Mouse (Mus musculus) brain, embryonic 18.5 days (tissue): Measurements from ENCODE around the gene Cluap1.
"Not testable (repeated sequence)": the region's sequence is repeated elsewhere in the genome, so short reads cannot be mapped to it uniquely, and the experiment has no call there.

Experiments
- DNase-seq: peaks from one replicate; pipeline ENCODE4 v3.0.0-alpha.2; 2012; ENCODE audit warnings: low read depth, low spot score

Gene Cluap1

GRCm38 (mm10) chr16:3934701-3935100 is 26.1 kb downstream of the Cluap1 start:
- DNase-seq, result no peak

DNA sequence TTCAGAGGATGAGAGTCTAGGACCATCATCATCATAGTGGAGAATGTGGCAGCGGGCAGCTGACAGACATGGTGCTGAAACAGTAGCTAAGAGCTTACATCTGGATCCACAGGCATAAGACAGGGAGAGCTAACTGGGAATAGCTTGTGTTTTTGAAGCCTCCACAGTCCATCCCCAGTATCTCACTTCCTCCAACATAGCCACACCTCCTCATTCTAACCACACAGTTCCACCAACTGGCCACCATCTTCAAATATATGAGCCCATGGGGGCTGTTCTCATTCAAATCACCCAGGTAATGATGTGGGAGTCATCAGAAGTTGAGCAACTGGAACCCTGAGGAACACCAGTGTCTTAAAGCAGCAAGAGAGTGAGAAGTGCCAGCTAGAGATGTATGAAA is 42.5 kb downstream of the Cluap1 start:
- no peak for DNase-seq

DNA sequence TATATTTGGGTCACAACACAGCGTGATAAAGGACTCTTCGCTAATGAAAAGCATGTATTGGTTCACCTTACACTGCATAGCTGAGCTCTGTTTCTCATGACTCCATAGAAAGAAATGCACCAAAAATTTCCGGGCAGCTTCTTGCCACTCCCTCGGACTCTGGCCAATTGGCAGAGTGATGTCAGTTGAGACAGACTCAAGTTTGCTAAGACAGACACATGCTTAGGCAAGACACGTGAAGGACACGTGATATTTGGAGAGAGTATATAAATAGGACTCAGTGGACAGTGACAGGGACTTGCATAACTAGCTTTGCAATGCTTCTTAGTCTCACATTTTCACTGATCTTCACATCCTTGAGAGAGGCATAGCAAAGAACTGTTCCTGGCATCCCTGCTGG is 47.8 kb downstream of the Cluap1 start:
- DNase-seq, result no peak

- DNase-seq, result no peak
These were observed 50.7 kb downstream of the Cluap1 start for GRCm38 (mm10) chr16:3959261-3959660.

DNA sequence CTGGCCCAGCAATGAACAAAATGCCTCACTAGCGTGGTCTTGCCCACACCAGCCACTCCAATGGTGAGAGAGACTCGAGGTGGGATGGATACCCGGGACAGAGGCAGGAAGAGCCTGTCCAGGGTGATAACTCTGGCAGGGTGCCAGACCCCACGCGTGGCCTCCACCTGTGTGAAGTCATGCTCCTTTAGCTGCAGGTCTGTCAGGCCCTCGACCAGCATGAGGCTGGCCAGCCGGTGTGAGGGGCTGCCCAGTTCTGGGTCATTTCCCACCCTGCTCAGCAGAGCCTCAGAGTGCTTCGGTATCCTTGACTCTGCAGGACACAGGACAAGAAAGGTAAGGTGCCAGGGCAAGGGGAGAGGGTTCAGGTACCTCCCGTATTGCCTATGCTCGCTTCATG is 56.4 kb downstream of the Cluap1 start:
- DNase-seq, result no peak

DNA sequence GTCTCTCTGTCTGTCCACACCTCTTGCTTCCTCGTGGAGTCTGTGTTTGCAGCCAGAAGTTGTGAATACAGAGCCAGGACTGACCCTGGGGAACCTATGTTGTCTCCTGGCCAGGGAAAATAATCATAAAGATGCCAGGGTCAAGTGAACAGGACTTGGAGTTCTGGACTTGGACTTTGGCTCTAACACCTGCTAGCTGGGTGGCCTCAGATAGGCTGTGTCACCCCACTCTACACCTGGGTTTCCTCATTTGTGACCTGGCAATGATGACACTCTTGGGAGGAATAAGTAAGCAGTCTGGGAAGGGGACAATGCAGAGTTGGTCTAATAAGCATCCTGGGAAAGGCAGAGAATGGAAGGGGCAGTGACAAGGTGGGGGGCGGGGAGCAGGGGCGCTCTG is 56.9 kb downstream of the Cluap1 start:
- no peak for DNase-seq

- DNase-seq, result not testable (repeated sequence)
These were observed 65.9 kb downstream of the Cluap1 start for GRCm38 (mm10) chr16:3974456-3974855.

DNA sequence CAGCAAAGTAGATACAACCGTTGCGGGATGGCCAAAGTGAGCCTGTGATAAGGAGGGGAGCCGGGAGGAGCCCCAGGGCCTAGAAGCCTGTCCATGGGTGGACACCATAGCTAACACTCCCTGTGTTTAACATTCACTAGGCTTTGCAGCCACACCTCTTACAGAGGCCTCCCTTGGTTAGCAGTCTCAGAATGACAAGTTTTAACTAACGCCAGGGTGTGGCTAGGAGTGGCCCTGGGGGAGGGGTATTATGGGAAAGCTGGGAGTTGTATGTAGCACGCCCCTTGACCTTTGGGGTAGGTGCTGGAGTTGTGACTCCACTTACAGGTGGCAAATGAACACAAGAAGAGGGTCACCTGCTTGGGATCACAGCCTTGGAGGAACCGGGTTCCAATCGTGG is 67.1 kb downstream of the Cluap1 start:
- DNase-seq, result no peak

DNA sequence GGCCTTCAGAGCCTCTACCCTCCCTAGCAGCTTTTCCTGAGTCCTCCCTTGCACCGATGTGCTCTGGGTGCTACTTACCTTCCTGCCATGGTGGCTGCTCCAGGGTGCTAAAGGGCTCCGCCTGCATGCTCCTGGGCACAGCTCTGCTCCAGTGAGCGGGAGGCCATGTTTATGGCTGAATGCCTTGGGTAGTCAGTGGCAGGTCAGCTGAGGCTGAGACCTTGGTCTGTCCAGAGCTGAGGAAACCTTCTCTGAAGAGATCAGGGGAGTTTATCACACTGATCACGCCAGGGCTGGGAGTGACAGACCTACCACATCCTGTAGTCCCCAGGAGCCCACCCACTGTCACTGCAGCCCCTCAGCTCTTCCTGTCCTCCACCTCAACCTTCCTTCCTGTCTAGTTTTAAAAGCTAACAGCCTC is 67.7 kb downstream of the Cluap1 start, which contains the start of gene Nlrc3:
TSS of gene Nlrc3 (minus strand) at position 382 of the 421 bp plus-strand sequence.
- no peak for DNase-seq

GRCm38 (mm10) chr16:3976712-3977111 is 68.1 kb downstream of the Cluap1 start:
- no peak for DNase-seq

DNA sequence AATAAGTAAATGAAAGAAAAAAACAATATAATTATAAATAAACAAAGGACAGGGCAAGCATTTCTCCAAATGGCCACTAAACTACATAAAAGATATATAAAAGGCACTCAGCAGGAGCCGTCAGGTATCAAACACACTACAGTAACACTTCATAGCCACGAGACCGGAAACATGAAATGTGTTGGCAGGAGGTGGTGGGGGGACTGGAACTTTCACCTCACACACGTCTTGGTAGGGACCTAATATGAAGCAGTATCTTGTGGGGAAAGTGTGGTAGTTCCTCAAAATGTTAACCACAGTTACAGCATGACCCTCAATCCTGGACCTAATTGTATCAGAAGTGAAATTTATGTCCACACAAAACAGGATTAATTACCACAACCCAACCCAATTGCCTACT is 73.6 kb downstream of the Cluap1 start:
- no peak for DNase-seq

- no peak for DNase-seq
These were observed 74.6 kb downstream of the Cluap1 start for GRCm38 (mm10) chr16:3983146-3983700.

DNA sequence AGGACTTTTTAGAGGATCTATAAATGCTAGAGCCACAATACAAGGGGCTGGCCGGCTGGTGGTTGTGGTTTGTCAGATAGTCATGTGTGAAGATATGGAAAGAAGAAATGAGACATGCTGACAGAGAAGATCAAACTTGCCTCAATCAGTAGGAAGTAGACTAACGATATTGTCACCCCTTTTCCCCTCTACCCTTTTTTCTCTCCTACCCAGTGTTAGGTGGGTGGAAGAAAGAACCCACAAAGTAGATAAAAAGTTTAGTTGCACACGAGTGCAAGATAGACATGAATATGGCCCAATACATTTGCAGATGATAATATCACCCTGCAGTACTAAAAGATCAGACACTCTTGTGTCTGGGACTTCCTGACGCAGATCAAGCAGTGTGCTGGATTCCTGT is 79.8 kb downstream of the Cluap1 start:
- no peak for DNase-seq
